Mouse (Mus musculus) MEL (cell line): ENCODE measurements around the gene Nf1.

Source experiments
- CHD1 ChIP-seq: IDR thresholded peaks from 2 replicates; pipeline ENCODE4 v1.6.1; 2012; ENCODE audit warnings: low read depth, mild to moderate bottlenecking, inconsistent platforms, low read length, improper control_type of control experiment
- CTCF ChIP-seq, 3 experiments: IDR thresholded peaks in 2 of 3; conservative IDR thresholded peaks in 1 of 3; 2 replicates each; pipeline ENCODE4 v1.5.1; 2011 to 2012; ENCODE audit warnings: low read length in 3 of 3, low read depth in 2 of 3, mild to moderate bottlenecking in 2 of 3, improper control_type of control experiment in 1 of 3, inconsistent platforms in 1 of 3, mixed read lengths in 1 of 3, moderate library complexity in 1 of 3; ENCODE audit not compliant: control insufficient read depth in 1 of 3, insufficient read depth in 1 of 3, poor library complexity in 1 of 3, severe bottlenecking in 1 of 3
- KAT2A ChIP-seq: conservative IDR thresholded peaks from 2 replicates; pipeline ENCODE4 v1.6.1; 2012; ENCODE audit warnings: low read depth, low read length, improper control_type of control experiment, inconsistent platforms
- POLR2A ChIP-seq, 2 experiments: IDR thresholded peaks; 2 replicates each; pipeline ENCODE4 v1.6.1; 2011 to 2012; ENCODE audit warnings: low read length in 2 of 2, mild to moderate bottlenecking in 2 of 2, control low read depth in 1 of 2, improper control_type of control experiment in 1 of 2, low read depth in 1 of 2, moderate library complexity in 1 of 2; ENCODE audit not compliant: control insufficient read depth in 1 of 2, insufficient read depth in 1 of 2, poor library complexity in 1 of 2

- TF ChIP-seq CTCF (IDR thresholded peaks at IDR 0.05 in 2 of 3, conservative IDR thresholded peaks at IDR 0.05 in 1 of 3; ENCODE audit: control insufficient read depth in 1 of 3, insufficient read depth in 1 of 3, low read depth in 2 of 3, low read length in 3 of 3, poor library complexity in 1 of 3, severe bottlenecking in 1 of 3) (no peak), KAT2A (no peak), CHD1 (no peak), POLR2A (IDR thresholded peaks at IDR 0.05; ENCODE audit: control insufficient read depth in 1 of 2, insufficient read depth in 1 of 2, low read depth in 1 of 2, low read length in 2 of 2, poor library complexity in 1 of 2) (no peak)
Measured at GRCm38 (mm10) chr11:79568197-79568911, 228.9 kb downstream of the Nf1 start.
